Mouse (Mus musculus) midbrain, embryonic 15.5 days (tissue): ENCODE results near the gene Fcrla. TPM values are rescaled to one million over a fixed set of nuclear protein-coding genes. Genes with fewer than 3 reads are reported as not detected.

Experiments used
- ATAC-seq: fragments of 200-750 bp; cut with Nextera tagmentation; replicated peaks from 2 replicates; pipeline ENCODE4 v1.8.0; 2017; ENCODE audit warnings: moderate TSS enrichment
- H3K27ac ChIP-seq: fragments of 300-500 bp; sonication (generic); 2 replicates; pipeline ENCODE4 v1.5.1; 2015; ENCODE audit warnings: mild to moderate bottlenecking, inconsistent platforms
- H3K27me3 ChIP-seq: fragments of 300-500 bp; sonication (generic); replicated peaks from 2 replicates; pipeline ENCODE4 v1.6.1; 2015; ENCODE audit warnings: inconsistent platforms
- H3K36me3 ChIP-seq: fragments of 300-500 bp; sonication (generic); replicated peaks from 2 replicates; pipeline ENCODE4 v1.6.1; 2015; ENCODE audit warnings: inconsistent platforms
- H3K4me1 ChIP-seq: fragments of 300-500 bp; sonication (generic); 2 replicates; pipeline ENCODE4 v1.6.1; 2015; ENCODE audit warnings: inconsistent platforms
- H3K4me2 ChIP-seq: fragments of 300-500 bp; sonication (generic); 2 replicates; pipeline ENCODE4 v1.6.1; 2015; ENCODE audit warnings: inconsistent platforms, mild to moderate bottlenecking, moderate library complexity
- H3K4me3 ChIP-seq: fragments of 300-500 bp; sonication (generic); 2 replicates; pipeline ENCODE4 v1.5.1; 2015; ENCODE audit warnings: mild to moderate bottlenecking, inconsistent platforms
- H3K9ac ChIP-seq: fragments of 300-500 bp; sonication (generic); 2 replicates; pipeline ENCODE4 v1.6.1; 2015; ENCODE audit warnings: mild to moderate bottlenecking, inconsistent platforms
- H3K9me3 ChIP-seq: fragments of 300-500 bp; sonication (generic); 2 replicates; pipeline ENCODE4 v1.6.1; 2016; ENCODE audit warnings: inconsistent platforms
- WGBS: fragments of 180-500 bp; shearing (Covaris S2); methylation state at CpG from one replicate; pipeline ENCODE4 v1.1.7; 2015; ENCODE audit warnings: mixed read lengths; 5-methylcytosine and 5-hydroxymethylcytosine counted together
- polyA plus RNA-seq: library from polyadenylated mRNA; unstranded; fragments of >200 nt; fragmentation: Nextera tagmentation; extraction: Ambion mirVana; gene quantifications from 2 replicates; pipeline ENCODE4 v1.2.1, GENCODE M21; 2015

The Fcrla gene
- polyA plus RNA-seq, 1 experiment from 2014 or later, result not detected

- ATAC-seq, result peak; percentile 50; the same call in 1 of the 2 replicates
- Histone ChIP-seq H3K36me3 (no peaks in the 10 kb centered on the region), H3K4me3 (no peak overlapping the region), H3K27ac (no peak overlapping the region), H3K27me3 (peaks cover 3% of the 10 kb centered on the region; the same call in 1 of the 2 replicates), H3K9ac (no peak overlapping the region), H3K4me2 (peak overlapping the region; percentile 7; the same call in 1 of the 2 replicates), H3K4me1 (no peaks in the 10 kb centered on the region), H3K9me3 (no peaks in the 10 kb centered on the region)
- 29% methylated on average over 10 of the region's 10 CpGs for WGBS
These were observed 26.4 kb downstream of the Fcrla start for GRCm38 (mm10) chr1:170900799-170901467.

GRCm38 (mm10) chr1:170898413-170899075, 28.8 kb downstream of the Fcrla start:
- no peak overlapping the region for H3K4me3 ChIP-seq
- H3K27ac ChIP-seq, result no peak overlapping the region
- H3K27me3 ChIP-seq, result no peaks in the 10 kb centered on the region; the same call in 1 of the 2 replicates
- 78% methylated on average over 16 of the region's 16 CpGs for WGBS
- H3K36me3 ChIP-seq, result no peaks in the 10 kb centered on the region
- H3K4me1 ChIP-seq, result no peaks in the 10 kb centered on the region
- no peaks in the 10 kb centered on the region for H3K9me3 ChIP-seq
- no peak overlapping the region for H3K9ac ChIP-seq
- ATAC-seq, result no peak
- H3K4me2 ChIP-seq, result no peak overlapping the region

DNA sequence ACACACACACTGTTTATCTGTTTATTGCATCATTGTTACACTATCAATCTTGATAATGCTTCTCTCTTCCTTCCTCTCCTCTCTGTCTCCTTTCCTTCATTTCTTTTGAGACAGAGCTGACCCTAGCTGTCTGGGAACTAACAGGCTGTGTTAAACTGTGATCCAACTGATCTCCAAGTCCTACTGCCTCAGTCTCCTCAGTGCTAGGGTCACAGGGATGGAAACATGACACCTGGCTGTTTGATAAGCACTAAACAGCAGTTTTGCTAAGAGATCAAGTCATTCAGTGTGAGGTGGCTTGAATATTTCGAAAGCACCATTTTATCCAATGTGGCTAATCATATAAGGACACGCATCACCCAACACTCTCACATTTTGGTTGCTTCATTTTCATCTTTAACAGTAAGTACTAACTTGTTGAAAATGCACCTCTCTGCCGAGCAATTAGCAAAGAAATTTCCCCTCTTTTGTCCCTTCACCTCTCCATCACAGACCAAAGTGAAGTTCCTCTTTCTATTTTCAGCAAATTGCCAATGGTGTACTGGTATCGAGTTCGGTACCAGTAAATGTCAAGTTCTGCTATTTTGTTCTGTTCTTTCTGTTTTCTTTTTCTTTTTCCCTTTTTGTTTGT, 30.6 kb downstream of the Fcrla start:
- Histone ChIP-seq H3K9ac (no peak overlapping the region), H3K9me3 (no peaks in the 10 kb centered on the region), H3K27ac (no peak overlapping the region), H3K36me3 (no peaks in the 10 kb centered on the region), H3K4me3 (no peak overlapping the region), H3K27me3 (no peaks in the 10 kb centered on the region; the same call in 1 of the 2 replicates), H3K4me1 (no peaks in the 10 kb centered on the region), H3K4me2 (no peak overlapping the region)
- WGBS, result 81% methylated on average over 5 of the region's 5 CpGs
- ATAC-seq, result no peak

DNA sequence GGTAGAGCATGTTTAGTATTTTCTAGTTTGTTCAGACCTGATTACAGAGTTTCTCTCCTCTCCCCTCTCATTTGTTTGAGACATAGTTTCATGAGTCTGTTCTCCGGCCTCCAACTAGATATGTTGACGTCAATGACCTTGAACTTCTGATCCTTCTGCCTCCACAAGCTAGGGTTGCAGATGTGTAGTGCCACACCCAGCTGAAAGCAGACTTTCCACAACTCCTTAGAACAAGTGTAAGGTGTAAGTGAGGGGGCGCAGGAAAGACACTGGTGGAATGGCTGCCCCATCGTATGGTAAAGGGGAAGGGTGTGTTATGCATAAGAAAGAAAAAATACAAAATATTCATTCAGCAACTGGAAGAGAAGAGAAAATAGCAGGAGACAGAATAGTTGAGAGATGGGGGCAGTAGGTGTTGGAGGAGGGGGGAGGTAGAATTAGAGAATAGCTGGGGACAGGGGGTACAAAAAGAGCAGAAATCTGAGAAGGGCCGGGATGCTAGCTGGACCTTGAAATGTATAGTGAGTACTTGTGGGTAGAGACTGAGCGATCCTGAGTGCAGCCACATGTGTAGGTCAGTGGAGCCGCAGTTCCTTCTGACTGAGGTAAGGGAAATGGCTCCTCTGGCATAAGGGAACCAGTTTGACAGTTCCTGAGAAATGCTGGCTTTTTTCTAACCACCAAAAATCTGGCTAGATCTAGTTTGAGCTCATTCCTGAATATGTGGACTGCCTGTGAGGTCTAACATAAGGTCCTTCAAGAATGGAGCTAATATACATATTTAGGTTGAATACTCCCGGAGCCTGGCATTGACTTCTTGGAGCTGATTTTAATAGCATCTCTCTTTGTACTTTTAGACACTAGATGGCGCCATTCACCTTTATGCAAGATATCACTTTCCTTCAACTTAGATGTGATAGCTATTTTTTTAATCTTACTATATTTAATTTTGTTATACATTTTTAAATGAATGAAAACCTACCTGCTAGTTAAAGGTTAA, 32.5 kb downstream of the Fcrla start:
- Histone ChIP-seq H3K36me3 (no peaks in the 10 kb centered on the region), H3K9ac (no peak overlapping the region), H3K27me3 (no peaks in the 10 kb centered on the region; the same call in 1 of the 2 replicates), H3K4me3 (no peak overlapping the region), H3K4me2 (no peak overlapping the region), H3K9me3 (no peaks in the 10 kb centered on the region), H3K27ac (no peak overlapping the region), H3K4me1 (no peaks in the 10 kb centered on the region)
- no peak for ATAC-seq
- WGBS, result 65% methylated on average over 9 of the region's 9 CpGs

- no peak for ATAC-seq
- H3K4me1 ChIP-seq, result no peaks in the 10 kb centered on the region
- no peak overlapping the region for H3K4me2 ChIP-seq
- no peak overlapping the region for H3K9ac ChIP-seq
- H3K27ac ChIP-seq, result no peak overlapping the region
- H3K9me3 ChIP-seq, result no peaks in the 10 kb centered on the region
- 39% methylated on average over 1 of the region's 1 CpGs for WGBS
- H3K36me3 ChIP-seq, result no peaks in the 10 kb centered on the region
- no peaks in the 10 kb centered on the region for H3K27me3 ChIP-seq
- H3K4me3 ChIP-seq, result no peak overlapping the region
These were observed 35.1 kb downstream of the Fcrla start for GRCm38 (mm10) chr1:170892279-170892678.

DNA sequence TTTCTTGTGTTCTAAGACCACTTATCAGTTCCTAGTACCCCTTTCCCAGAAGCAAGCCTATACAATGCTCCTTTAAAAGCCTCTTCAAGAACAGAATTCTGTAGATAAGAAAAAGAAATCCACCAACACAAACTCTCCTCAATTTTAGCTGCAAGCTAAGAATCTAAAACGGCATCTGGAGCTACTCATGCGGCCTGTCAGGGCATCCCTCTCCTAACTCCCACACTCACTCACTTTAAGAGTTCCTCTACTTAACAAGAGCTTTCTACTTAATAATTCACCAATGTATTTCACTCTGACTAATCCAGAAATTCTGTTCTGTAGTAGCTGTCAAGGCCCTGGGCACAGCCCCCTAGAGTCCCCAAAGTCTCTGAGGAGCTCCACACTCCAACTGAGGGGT, 35.7 kb downstream of the Fcrla start:
- ATAC-seq, result no peak
- no peaks in the 10 kb centered on the region for H3K4me1 ChIP-seq
- H3K9ac ChIP-seq, result no peak overlapping the region
- no peak overlapping the region for H3K4me2 ChIP-seq
- no peaks in the 10 kb centered on the region for H3K27me3 ChIP-seq
- H3K9me3 ChIP-seq, result no peaks in the 10 kb centered on the region
- WGBS, result 70% methylated on average over 2 of the region's 2 CpGs
- no peak overlapping the region for H3K27ac ChIP-seq
- H3K36me3 ChIP-seq, result no peaks in the 10 kb centered on the region
- H3K4me3 ChIP-seq, result no peak overlapping the region

- ATAC-seq, result no peak
- no peak overlapping the region for H3K9ac ChIP-seq
- no peak overlapping the region for H3K4me3 ChIP-seq
- H3K4me1 ChIP-seq, result peaks cover 6% of the 10 kb centered on the region
- no peak overlapping the region for H3K27ac ChIP-seq
- no peak overlapping the region for H3K4me2 ChIP-seq
- no peaks in the 10 kb centered on the region for H3K9me3 ChIP-seq
- H3K27me3 ChIP-seq, result no peaks in the 10 kb centered on the region
- H3K36me3 ChIP-seq, result no peaks in the 10 kb centered on the region
- 74% methylated on average over 4 of the region's 4 CpGs for WGBS
These were observed 38.1 kb downstream of the Fcrla start for GRCm38 (mm10) chr1:170889310-170889709.

GRCm38 (mm10) chr1:170886044-170886458, 41.3 kb downstream of the Fcrla start:
- Histone ChIP-seq H3K9me3 (no peaks in the 10 kb centered on the region), H3K9ac (no peak overlapping the region), H3K36me3 (no peaks in the 10 kb centered on the region), H3K4me3 (no peak overlapping the region), H3K4me1 (peaks cover 22% of the 10 kb centered on the region), H3K4me2 (no peak overlapping the region), H3K27me3 (no peaks in the 10 kb centered on the region), H3K27ac (no peak overlapping the region)
- WGBS, result 55% methylated on average over 6 of the region's 6 CpGs
- no peak for ATAC-seq

- Histone ChIP-seq H3K36me3 (peaks cover 4% of the 10 kb centered on the region; the same call in 1 of the 2 replicates), H3K4me2 (peak within 1 kb of the TSS; percentile 62), H3K27me3 (no peaks in the 10 kb centered on the region), H3K4me3 (peak within 1 kb of the TSS; percentile 85), H3K27ac (peak within 1 kb of the TSS; percentile 88), H3K4me1 (peaks cover 22% of the 10 kb centered on the region), H3K9me3 (no peaks in the 10 kb centered on the region), H3K9ac (peak within 1 kb of the TSS; percentile 93)
- WGBS, result under 1% methylated on average over 46 of the region's 46 CpGs
- peak; percentile 97 for ATAC-seq
These were observed 42.3 kb downstream of the Fcrla start, which contains the start of the genes Gm26620 and Dusp12 for GRCm38 (mm10) chr1:170884978-170885561. Gene Gm26620 (plus strand): TSS chr1:170885065. Gene Dusp12 (minus strand): TSS chr1:170885540.

GRCm38 (mm10) chr1:170884390-170884789, 43.0 kb downstream of the Fcrla start:
- WGBS, result 33% methylated on average over 8 of the region's 8 CpGs
- H3K27me3 ChIP-seq, result no peaks in the 10 kb centered on the region
- H3K27ac ChIP-seq, result peak overlapping the region; percentile 88; the same call in 1 of the 2 replicates
- peak overlapping the region; percentile 85 for H3K4me3 ChIP-seq
- peaks cover 22% of the 10 kb centered on the region for H3K4me1 ChIP-seq
- no peaks in the 10 kb centered on the region for H3K9me3 ChIP-seq
- H3K9ac ChIP-seq, result peak overlapping the region; percentile 93
- peaks cover 8% of the 10 kb centered on the region; the same call in 1 of the 2 replicates for H3K36me3 ChIP-seq
- H3K4me2 ChIP-seq, result peak overlapping the region; percentile 62
- ATAC-seq, result peak; percentile 19; the same call in 1 of the 2 replicates

- 92% methylated on average over 5 of the region's 5 CpGs for WGBS
- Histone ChIP-seq H3K9me3 (no peaks in the 10 kb centered on the region), H3K27ac (no peak overlapping the region), H3K27me3 (no peaks in the 10 kb centered on the region), H3K9ac (no peak overlapping the region), H3K36me3 (peaks cover 13% of the 10 kb centered on the region; the same call in 1 of the 2 replicates), H3K4me3 (no peak overlapping the region), H3K4me2 (no peak overlapping the region), H3K4me1 (peaks cover 22% of the 10 kb centered on the region)
- no peak for ATAC-seq
These were observed 44.4 kb downstream of the Fcrla start for GRCm38 (mm10) chr1:170882915-170883485.
